Mouse (Mus musculus) megakaryocyte, embryonic 14.5 days (primary cell): ENCODE results near the gene Abhd4.

ENCODE experiments used
- FLI1 ChIP-seq: IDR thresholded peaks from 2 replicates; pipeline ENCODE4 v1.6.1; 2012; ENCODE audit warnings: low read length, inconsistent platforms, mixed read lengths
- GATA1 ChIP-seq: IDR thresholded peaks from 3 replicates; pipeline ENCODE4 v1.6.1; 2012; ENCODE audit warnings: mixed read lengths, low read length, inconsistent platforms, borderline replicate concordance

DNA sequence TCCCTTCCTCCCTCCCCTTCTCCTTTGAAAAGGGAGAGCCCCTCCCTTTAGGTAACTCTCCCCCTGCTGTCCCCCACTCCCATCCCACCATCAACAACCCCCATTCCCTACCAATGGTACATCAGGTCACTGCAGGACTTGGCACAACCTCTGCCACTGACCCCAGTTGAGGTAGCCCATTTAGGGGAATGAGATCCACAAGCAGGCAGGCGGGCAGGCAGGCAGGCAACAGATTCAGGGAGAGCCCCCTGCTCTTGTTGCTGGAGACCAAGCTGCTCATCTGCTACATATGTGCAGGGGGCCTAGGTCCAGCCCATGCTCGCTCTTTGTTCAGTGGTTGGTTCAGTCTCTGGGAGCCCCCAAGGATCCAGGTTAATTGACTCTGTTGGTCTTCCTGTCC is 22.5 kb downstream of the Abhd4 start:
- TF ChIP-seq GATA1 (no peak), FLI1 (no peak)
